Mouse (Mus musculus): ENCODE data around the gene Myh7b. TPM values are rescaled to one million over a fixed set of nuclear protein-coding genes. Genes with fewer than 3 reads are reported as not detected.

Myh7b gene
- polyA plus RNA-seq, 1 experiment from 2014 or later: 0.40 TPM

DNA sequence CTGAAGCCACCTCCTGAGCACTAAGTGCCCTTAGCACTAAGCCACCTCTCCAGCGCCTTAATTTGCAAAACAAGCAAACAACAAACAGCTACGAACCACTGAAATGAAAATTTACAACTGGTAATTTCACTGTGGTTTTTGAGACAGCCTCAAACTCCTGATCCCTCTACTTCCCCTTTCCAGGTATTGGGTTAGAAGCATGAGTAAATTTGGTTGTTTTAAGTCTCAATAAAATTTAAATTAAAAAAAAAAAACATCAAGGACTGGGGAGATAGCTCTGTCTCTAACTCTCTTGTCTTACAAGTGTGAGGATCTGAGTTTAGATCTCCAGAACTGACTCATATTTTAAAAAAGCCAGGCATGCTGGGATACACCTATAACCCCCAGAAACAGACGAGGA is 72.1 kb downstream of the Myh7b start:
- DNase-seq (ENCODE audit: low spot score) (no peak), ATAC-seq (ENCODE audit: low FRiP score) (no peak)
- Histone ChIP-seq H3K36me3 (replicated peaks; ENCODE audit: control insufficient read depth, insufficient read depth) (peaks cover 11% of the 10 kb centered on the region), H3K4me2 (replicated peaks) (no peak overlapping the region), H3K4me3 (replicated peaks; ENCODE audit: low read length) (no peak overlapping the region), H3K9ac (no peak overlapping the region), H3K9me3 (ENCODE audit: control insufficient read depth, low read length) (no peaks in the 10 kb centered on the region), H3K4me1 (replicated peaks; ENCODE audit: control insufficient read depth, insufficient read depth, low read length) (no peaks in the 10 kb centered on the region), H3K27me3 (ENCODE audit: control insufficient read depth, insufficient read depth, low read length) (no peaks in the 10 kb centered on the region), H3K27ac (no peak overlapping the region)
- WGBS: 69% methylated on average over 3 of the region's 3 CpGs

DNA sequence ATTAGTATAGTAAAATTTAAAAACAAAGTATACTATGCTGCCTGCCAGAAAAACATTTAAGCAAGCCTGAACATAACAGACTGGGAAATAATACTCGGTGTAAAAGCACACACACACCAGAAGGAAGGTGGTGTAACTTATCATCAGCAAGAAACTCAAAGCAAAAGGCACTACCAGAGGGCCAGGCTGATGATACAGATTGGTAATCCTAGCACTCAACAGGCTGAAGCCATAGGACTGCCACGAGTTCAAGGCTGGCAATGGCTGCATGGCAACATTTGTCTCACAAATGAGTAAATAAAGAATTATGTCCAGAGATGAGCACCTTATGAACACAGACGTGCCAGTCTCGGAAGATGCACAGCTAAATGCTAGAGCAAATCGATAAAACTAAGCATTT is 72.8 kb downstream of the Myh7b start:
- H3K27ac ChIP-seq: no peak overlapping the region
- no peak for DNase-seq (ENCODE audit: low spot score)
- peaks cover 11% of the 10 kb centered on the region for H3K36me3 ChIP-seq (replicated peaks; ENCODE audit: control insufficient read depth, insufficient read depth)
- H3K4me1 ChIP-seq (replicated peaks; ENCODE audit: control insufficient read depth, insufficient read depth, low read length): peaks cover under 1% of the 10 kb centered on the region; the same call in 1 of the 2 replicates
- ATAC-seq (ENCODE audit: low FRiP score): no peak
- H3K4me3 ChIP-seq (replicated peaks; ENCODE audit: low read length): no peak overlapping the region
- H3K4me2 ChIP-seq (replicated peaks): no peak overlapping the region
- H3K27me3 ChIP-seq (ENCODE audit: control insufficient read depth, insufficient read depth, low read length): no peaks in the 10 kb centered on the region
- no peaks in the 10 kb centered on the region for H3K9me3 ChIP-seq (ENCODE audit: control insufficient read depth, low read length)
- no peak overlapping the region for H3K9ac ChIP-seq
- WGBS: 95% methylated on average over 5 of the region's 5 CpGs

MicroRNAs within 50 kb of the gene (microRNA counts, 519-probe panel; counts per million panel counts)
- microRNA mmu-miR-499: not detected

Small RNA genes within 50 kb of the gene (microRNA-seq; reads per million reads assigned to microRNA genes)
- 3.7 reads per million, percentile 16 among the genes with 10 or more reads in this experiment for gene Mir499

Other genes starting within 250 kb of the Myh7b start
- 91.6 and 94.6 TPM in 2 replicates for gene Trp53inp2, start 230.2 kb upstream of the Myh7b start, polyA plus RNA-seq (2014; fragmentation: Nextera tagmentation; extraction: Ambion mirVana)
- 32.0 and 33.0 TPM in 2 replicates for gene Ncoa6, start 137.3 kb upstream of the Myh7b start, polyA plus RNA-seq (2014; fragmentation: Nextera tagmentation; extraction: Ambion mirVana)
- gene Acss2, start 93.3 kb upstream of the Myh7b start, polyA plus RNA-seq (2014; fragmentation: Nextera tagmentation; extraction: Ambion mirVana): 25.3 and 28.5 TPM in 2 replicates
- 39.9 and 48.5 TPM in 2 replicates for gene Ggt7, start 93.0 kb upstream of the Myh7b start, polyA plus RNA-seq (2014; fragmentation: Nextera tagmentation; extraction: Ambion mirVana)
- 14.3 and 15.3 TPM in 2 replicates for gene Gss, start 18.4 kb upstream of the Myh7b start, polyA plus RNA-seq (2014; fragmentation: Nextera tagmentation; extraction: Ambion mirVana)
- 163 and 176 TPM in 2 replicates for gene Trpc4ap, start 81.2 kb downstream of the Myh7b start, polyA plus RNA-seq (2014; fragmentation: Nextera tagmentation; extraction: Ambion mirVana)
- 34.2 and 38.6 TPM in 2 replicates for gene Edem2, start 118.3 kb downstream of the Myh7b start, polyA plus RNA-seq (2014; fragmentation: Nextera tagmentation; extraction: Ambion mirVana)
- not detected in 2 replicates for gene Gm17581, start 124.7 kb downstream of the Myh7b start, polyA plus RNA-seq (2014; fragmentation: Nextera tagmentation; extraction: Ambion mirVana)
- 3.0 and 3.6 TPM in 2 replicates for gene Procr, start 139.9 kb downstream of the Myh7b start, polyA plus RNA-seq (2014; fragmentation: Nextera tagmentation; extraction: Ambion mirVana)
- 17.9 and 20.7 TPM in 2 replicates for gene Mmp24, start 164.1 kb downstream of the Myh7b start, polyA plus RNA-seq (2014; fragmentation: Nextera tagmentation; extraction: Ambion mirVana)
- 27.6 and 28.1 TPM in 2 replicates for gene BC029722, start 208.2 kb downstream of the Myh7b start, polyA plus RNA-seq (2014; fragmentation: Nextera tagmentation; extraction: Ambion mirVana)
- gene Eif6, start 215.7 kb downstream of the Myh7b start, polyA plus RNA-seq (2014; fragmentation: Nextera tagmentation; extraction: Ambion mirVana): 132 and 134 TPM in 2 replicates
- 0.31 TPM in 2 replicates for gene Fam83c, start 223.6 kb downstream of the Myh7b start, polyA plus RNA-seq (2014; fragmentation: Nextera tagmentation; extraction: Ambion mirVana)